Mouse (Mus musculus) heart, postnatal 0 days (tissue): Measurements from ENCODE around the gene Lcn10. TPM values are rescaled to one million over a fixed set of nuclear protein-coding genes. Genes with fewer than 3 reads are reported as not detected.
"Not testable (repeated sequence)": the region's sequence is repeated elsewhere in the genome, so short reads cannot be mapped to it uniquely, and the experiment has no call there.

Experiments used
- ATAC-seq: fragments of 200-750 bp; cut with Nextera tagmentation; 2 replicates; pipeline ENCODE4 v1.8.0; 2017; ENCODE audit warnings: low read depth, moderate number of reproducible peaks, moderate library complexity; ENCODE audit not compliant: insufficient read depth
- DNase-seq: peaks from one replicate; pipeline ENCODE4 v3.0.0-alpha.2; 2016; ENCODE audit warnings: low spot score
- H3K27ac ChIP-seq: fragments of 300-500 bp; sonication (generic); 2 replicates; pipeline ENCODE4 v1.5.1; 2014; ENCODE audit warnings: low read depth, mild to moderate bottlenecking
- H3K27me3 ChIP-seq: fragments of 300-500 bp; sonication (generic); 2 replicates; pipeline ENCODE4 v1.6.1; 2014; ENCODE audit warnings: low read length, mixed read lengths; ENCODE audit not compliant: control insufficient read depth, insufficient read depth
- H3K36me3 ChIP-seq: fragments of 300-500 bp; sonication (generic); replicated peaks from 2 replicates; pipeline ENCODE4 v1.6.1; 2014; ENCODE audit warnings: low read length, mixed read lengths; ENCODE audit not compliant: control insufficient read depth, insufficient read depth
- H3K4me1 ChIP-seq: fragments of 300-500 bp; sonication (generic); 2 replicates; pipeline ENCODE4 v1.6.1; 2014; ENCODE audit warnings: antibody characterized with exemption; ENCODE audit not compliant: control insufficient read depth, insufficient read depth
- H3K4me2 ChIP-seq: fragments of 300-500 bp; sonication (generic); 2 replicates; pipeline ENCODE4 v1.6.1; 2014; ENCODE audit warnings: low read depth, mild to moderate bottlenecking, low read length, moderate library complexity
- H3K4me3 ChIP-seq: fragments of 300-500 bp; sonication (generic); 2 replicates; pipeline ENCODE4 v1.5.1; 2014; ENCODE audit warnings: low read depth, low read length
- H3K9ac ChIP-seq: fragments of 300-500 bp; sonication (generic); replicated peaks from 2 replicates; pipeline ENCODE4 v1.6.1; 2014; ENCODE audit warnings: low read depth, low read length, mixed read lengths
- H3K9me3 ChIP-seq: fragments of 300-500 bp; sonication (generic); replicated peaks from 2 replicates; pipeline ENCODE4 v1.6.1; 2016; ENCODE audit warnings: low read length; ENCODE audit not compliant: control insufficient read depth
- CTCF ChIP-seq: IDR thresholded peaks from 2 replicates; pipeline ENCODE4 v1.5.1; 2016; ENCODE audit warnings: antibody characterized with exemption, control low read depth, low read depth
- EP300 ChIP-seq: IDR thresholded peaks from 2 replicates; pipeline ENCODE4 v1.6.1; 2016; ENCODE audit warnings: antibody characterized with exemption, low read depth
- WGBS: fragments of 180-500 bp; shearing (Covaris S2); extraction: QIAGEN DNeasy Blood & Tissue Kit; methylation state at CpG from one replicate; pipeline ENCODE4 v1.1.7; 2014; 5-methylcytosine and 5-hydroxymethylcytosine counted together
- polyA plus RNA-seq: library from polyadenylated mRNA; unstranded; fragments of >200 nt; fragmentation: Nextera tagmentation; extraction: Ambion mirVana; gene quantifications from 2 replicates; pipeline ENCODE4 v1.2.1, GENCODE M21; 2015
- total RNA-seq: library from RNA; depleted of rRNA; stranded (reverse); fragments of >200 nt; gene quantifications from 2 replicates; pipeline ENCODE4 v1.2.3, GENCODE M21; 2014; ENCODE audit warnings: low replicate concordance

Gene Lcn10
- total and polyA plus RNA-seq, 2 experiments from 2014 or later = not detected

DNA sequence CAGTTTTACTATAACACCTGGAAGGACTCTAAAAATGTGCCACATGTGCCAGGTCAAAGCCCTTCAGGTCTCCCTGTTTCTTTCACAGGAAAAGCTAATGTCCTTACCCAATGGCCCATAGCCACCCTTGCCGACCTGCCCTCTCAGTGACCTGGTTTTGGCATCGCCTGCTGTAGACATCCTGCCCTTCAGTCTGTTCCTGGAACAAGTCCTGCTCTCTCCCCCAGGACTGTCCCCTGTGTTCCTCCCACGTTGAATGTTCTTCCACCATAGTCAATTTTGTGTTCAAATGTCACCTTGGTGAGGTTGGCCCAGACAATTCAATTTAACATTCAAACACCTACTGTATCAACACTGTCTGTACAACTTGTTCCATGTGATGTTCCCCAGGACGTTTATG is 14.4 kb downstream of the Lcn10 start:
- H3K9me3 ChIP-seq = no peaks in the 10 kb centered on the region
- no peak overlapping the region for H3K4me3 ChIP-seq
- DNase-seq = no peak
- WGBS = 54% methylated on average over 4 of the region's 4 CpGs
- H3K27me3 ChIP-seq = no peaks in the 10 kb centered on the region
- H3K27ac ChIP-seq = no peak overlapping the region
- no peak overlapping the region for H3K9ac ChIP-seq
- no peak for ATAC-seq
- TF ChIP-seq EP300 = no peak
- TF ChIP-seq CTCF = no peak
- no peak overlapping the region for H3K4me2 ChIP-seq
- H3K36me3 ChIP-seq = no peaks in the 10 kb centered on the region
- H3K4me1 ChIP-seq = no peaks in the 10 kb centered on the region

DNA sequence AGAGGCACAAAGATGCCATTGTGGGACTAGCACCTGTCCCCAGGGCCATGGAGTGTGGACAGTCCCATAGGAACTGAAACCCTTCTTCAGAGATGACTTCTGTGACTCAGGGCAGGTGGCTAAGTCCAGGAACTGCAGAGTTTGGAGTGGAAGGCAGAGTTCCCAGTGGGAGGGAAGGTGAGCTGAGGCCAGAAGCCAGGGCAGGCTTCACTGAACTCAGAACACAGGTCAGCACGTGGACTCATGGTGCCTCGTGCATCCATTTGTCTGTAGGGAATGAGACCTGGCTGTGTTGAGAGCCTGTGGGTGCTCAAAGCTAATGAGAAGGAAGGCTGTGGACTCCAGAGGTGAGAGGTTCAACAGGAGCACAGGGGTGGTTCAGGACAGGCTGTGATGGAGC is 16.2 kb downstream of the Lcn10 start:
- no peaks in the 10 kb centered on the region for H3K36me3 ChIP-seq
- 70% methylated on average over 2 of the region's 2 CpGs for WGBS
- TF ChIP-seq EP300 = no peak
- no peak for TF ChIP-seq CTCF
- no peak overlapping the region for H3K9ac ChIP-seq
- DNase-seq = no peak
- H3K9me3 ChIP-seq = no peaks in the 10 kb centered on the region
- no peak overlapping the region for H3K4me3 ChIP-seq
- no peaks in the 10 kb centered on the region for H3K27me3 ChIP-seq
- no peaks in the 10 kb centered on the region for H3K4me1 ChIP-seq
- H3K4me2 ChIP-seq = no peak overlapping the region
- no peak for ATAC-seq
- no peak overlapping the region for H3K27ac ChIP-seq

- not testable (repeated sequence) for ATAC-seq, H3K27ac ChIP-seq, H3K4me1 ChIP-seq, DNase-seq, H3K4me2 ChIP-seq, H3K9ac ChIP-seq, H3K9me3 ChIP-seq, H3K36me3 ChIP-seq, H3K4me3 ChIP-seq, H3K27me3 ChIP-seq
- 86% methylated on average over 3 of the region's 3 CpGs for WGBS
Measured at GRCm38 (mm10) chr2:25699743-25700142, 17.2 kb downstream of the Lcn10 start, which contains the start of gene Obp2a. TSS of gene Obp2a (plus strand) at chr2:25700043.

- Histone ChIP-seq H3K4me2 (no peak overlapping the region), H3K4me3 (no peak overlapping the region), H3K4me1 (no peaks in the 10 kb centered on the region), H3K9me3 (no peaks in the 10 kb centered on the region), H3K9ac (no peak overlapping the region), H3K27me3 (no peaks in the 10 kb centered on the region), H3K27ac (no peak overlapping the region), H3K36me3 (no peaks in the 10 kb centered on the region)
- ATAC-seq (no peak), DNase-seq (no peak)
- TF ChIP-seq EP300 (no peak), CTCF (no peak)
- 72% methylated on average over 5 of the region's 5 CpGs for WGBS
Measured at GRCm38 (mm10) chr2:25701001-25701400, 18.5 kb downstream of the Lcn10 start.

GRCm38 (mm10) chr2:25703706-25704105 is 21.2 kb downstream of the Lcn10 start:
- Histone ChIP-seq H3K4me1 (peaks cover 8% of the 10 kb centered on the region; the same call in 1 of the 2 replicates), H3K4me2 (no peak overlapping the region), H3K4me3 (no peak overlapping the region), H3K9me3 (no peaks in the 10 kb centered on the region), H3K36me3 (no peaks in the 10 kb centered on the region), H3K27ac (no peak overlapping the region), H3K9ac (no peak overlapping the region), H3K27me3 (no peaks in the 10 kb centered on the region)
- ATAC-seq (no peak), DNase-seq (no peak)
- no peak for TF ChIP-seq CTCF
- no peak for TF ChIP-seq EP300
- WGBS = 38% methylated on average over 4 of the region's 4 CpGs

- peak; percentile 75 for DNase-seq
- WGBS = under 1% methylated on average over 76 of the region's 78 CpGs
- peak; percentile 70 for TF ChIP-seq CTCF
- TF ChIP-seq EP300 = no peak
Measured at GRCm38 (mm10) chr2:25706643-25707481, 24.3 kb downstream of the Lcn10 start, which contains the start of gene Bmyc. TSS of gene Bmyc (plus strand) at chr2:25706739.

More at GRCm38 (mm10) chr2:25706643-25707481, 24.3 kb downstream of the Lcn10 start, which contains the start of gene Bmyc:
- peak within 1 kb of the TSS; percentile 76 for H3K4me3 ChIP-seq
- no peaks in the 10 kb centered on the region for H3K9me3 ChIP-seq
- no peaks in the 10 kb centered on the region for H3K27me3 ChIP-seq
- peak; percentile 89 for ATAC-seq
- peaks cover 8% of the 10 kb centered on the region; the same call in 1 of the 2 replicates for H3K4me1 ChIP-seq
- H3K4me2 ChIP-seq = peak within 1 kb of the TSS; percentile 96
- H3K36me3 ChIP-seq = no peaks in the 10 kb centered on the region
- peak within 1 kb of the TSS; percentile 69 for H3K9ac ChIP-seq
- H3K27ac ChIP-seq = peak within 1 kb of the TSS; percentile 48; the same call in 1 of the 2 replicates
